Mouse (Mus musculus) hindbrain, embryonic 11.5 days (tissue): ENCODE measurements around the gene Lpcat2. TPM values are rescaled to one million over a fixed set of nuclear protein-coding genes. Genes with fewer than 3 reads are reported as not detected.

Experiments used
- ATAC-seq: fragments of 200-750 bp; cut with Nextera tagmentation; 2 replicates; pipeline ENCODE4 v1.8.0; 2017; ENCODE audit warnings: mild to moderate bottlenecking, moderate TSS enrichment, moderate library complexity; ENCODE audit not compliant: low FRiP score
- DNase-seq: peaks from one replicate; pipeline ENCODE4 v3.0.0-alpha.2; 2015; ENCODE audit warnings: low spot score
- H3K27ac ChIP-seq: fragments of 300-500 bp; sonication (generic); 2 replicates; pipeline ENCODE4 v1.5.1; 2014; ENCODE audit warnings: mild to moderate bottlenecking, low read depth, low read length
- H3K27me3 ChIP-seq: fragments of 300-500 bp; sonication (generic); 2 replicates; pipeline ENCODE4 v1.6.1; 2014; ENCODE audit warnings: mild to moderate bottlenecking, low read length, moderate library complexity, mixed read lengths; ENCODE audit not compliant: control insufficient read depth, insufficient read depth
- H3K36me3 ChIP-seq: fragments of 300-500 bp; sonication (generic); 2 replicates; pipeline ENCODE4 v1.6.1; 2014; ENCODE audit warnings: mild to moderate bottlenecking, low read length, moderate library complexity, mixed read lengths; ENCODE audit not compliant: control insufficient read depth, insufficient read depth
- H3K4me1 ChIP-seq: fragments of 300-500 bp; sonication (generic); replicated peaks from 2 replicates; pipeline ENCODE4 v1.6.1; 2014; ENCODE audit warnings: low read length, mixed read lengths; ENCODE audit not compliant: control insufficient read depth, insufficient read depth
- H3K4me2 ChIP-seq: fragments of 300-500 bp; sonication (generic); replicated peaks from 2 replicates; pipeline ENCODE4 v1.6.1; 2014; ENCODE audit warnings: mild to moderate bottlenecking, low read depth, low read length
- H3K4me3 ChIP-seq: fragments of 300-500 bp; sonication (generic); 2 replicates; pipeline ENCODE4 v1.5.1; 2014; ENCODE audit warnings: low read depth, low read length
- H3K9ac ChIP-seq: fragments of 300-500 bp; sonication (generic); 2 replicates; pipeline ENCODE4 v1.6.1; 2014; ENCODE audit warnings: low read depth, low read length
- H3K9me3 ChIP-seq: fragments of 300-500 bp; sonication (generic); 2 replicates; pipeline ENCODE4 v1.6.1; 2016; ENCODE audit warnings: low read length; ENCODE audit not compliant: control insufficient read depth
- WGBS: fragments of 180-500 bp; shearing (Covaris S2); extraction: QIAGEN DNeasy Blood & Tissue Kit; methylation state at CpG from one replicate; pipeline ENCODE4 v1.1.7; 2014; 5-methylcytosine and 5-hydroxymethylcytosine counted together
- polyA plus RNA-seq: library from polyadenylated mRNA; unstranded; fragments of >200 nt; fragmentation: Nextera tagmentation; extraction: Ambion mirVana; gene quantifications from 2 replicates; pipeline ENCODE4 v1.2.1, GENCODE M21; 2014

Gene Lpcat2
- polyA plus RNA-seq, 1 experiment from 2014 or later, result 5.8 TPM

GRCm38 (mm10) chr8:92849261-92849660 lies 5.9 kb upstream of the Lpcat2 start:
- no peak overlapping the region for H3K4me2 ChIP-seq
- H3K27ac ChIP-seq, result no peak overlapping the region
- DNase-seq (no peak), ATAC-seq (no peak)
- no peaks in the 10 kb centered on the region for H3K36me3 ChIP-seq
- H3K9ac ChIP-seq, result no peak overlapping the region
- no peak overlapping the region for H3K4me3 ChIP-seq
- 0 out of 2 replicates have a peak, but pooled peaks cover 2% of the 10 kb centered on the region for H3K4me1 ChIP-seq
- no peaks in the 10 kb centered on the region for H3K9me3 ChIP-seq
- H3K27me3 ChIP-seq, result no peaks in the 10 kb centered on the region
- WGBS, result 48% methylated on average over 6 of the region's 6 CpGs

GRCm38 (mm10) chr8:92850239-92850638 lies 4.9 kb upstream of the Lpcat2 start:
- Histone ChIP-seq H3K36me3 (no peaks in the 10 kb centered on the region), H3K27me3 (no peaks in the 10 kb centered on the region), H3K4me3 (no peak overlapping the region), H3K9ac (no peak overlapping the region), H3K4me1 (0 out of 2 replicates have a peak, but pooled peaks cover 2% of the 10 kb centered on the region), H3K4me2 (no peak overlapping the region), H3K27ac (no peak overlapping the region), H3K9me3 (no peaks in the 10 kb centered on the region)
- DNase-seq (no peak), ATAC-seq (no peak)
- WGBS, result 77% methylated on average over 4 of the region's 4 CpGs

GRCm38 (mm10) chr8:92851381-92851780 lies 3.8 kb upstream of the Lpcat2 start:
- no peak overlapping the region for H3K4me3 ChIP-seq
- H3K4me1 ChIP-seq, result 0 out of 2 replicates have a peak, but pooled peaks cover 2% of the 10 kb centered on the region
- no peak overlapping the region for H3K27ac ChIP-seq
- H3K9me3 ChIP-seq, result no peaks in the 10 kb centered on the region
- DNase-seq (no peak), ATAC-seq (no peak)
- H3K36me3 ChIP-seq, result no peaks in the 10 kb centered on the region
- no peak overlapping the region for H3K4me2 ChIP-seq
- 57% methylated on average over 3 of the region's 3 CpGs for whole genome bisulfite sequencing
- H3K9ac ChIP-seq, result no peak overlapping the region
- 0 out of 2 replicates have a peak, but pooled peaks cover 4% of the 10 kb centered on the region for H3K27me3 ChIP-seq

GRCm38 (mm10) chr8:92853188-92853983 lies 1.8 kb upstream of the Lpcat2 start:
- Histone ChIP-seq H3K4me1 (no peaks in the 10 kb centered on the region), H3K27ac (no peak overlapping the region), H3K27me3 (0 out of 2 replicates have a peak, but pooled peaks cover 4% of the 10 kb centered on the region), H3K4me3 (no peak overlapping the region), H3K36me3 (no peaks in the 10 kb centered on the region), H3K4me2 (no peak overlapping the region), H3K9ac (no peak overlapping the region), H3K9me3 (no peaks in the 10 kb centered on the region)
- ATAC-seq (no peak), DNase-seq (no peak)
- 59% methylated on average over 18 of the region's 18 CpGs for WGBS

GRCm38 (mm10) chr8:92854673-92855072 lies 466 bp upstream of the Lpcat2 start:
- Histone ChIP-seq H3K36me3 (no peaks in the 10 kb centered on the region), H3K4me3 (0 out of 2 replicates have a peak overlapping the region, but pooled peaks have one; percentile 65), H3K4me2 (no peak overlapping the region), H3K9me3 (no peaks in the 10 kb centered on the region), H3K27ac (no peak overlapping the region), H3K27me3 (0 out of 2 replicates have a peak, but pooled peaks cover 4% of the 10 kb centered on the region), H3K9ac (no peak overlapping the region; the same call in 1 of the 2 replicates), H3K4me1 (no peaks in the 10 kb centered on the region)
- DNase-seq, result no peak
- 88% methylated on average over 3 of the region's 3 CpGs for WGBS
- ATAC-seq, result no peak

- Histone ChIP-seq H3K4me2 (no peak overlapping the region), H3K9ac (no peak overlapping the region)
Measured at GRCm38 (mm10) chr8:92856273-92856986, 1.3 kb downstream of the Lpcat2 start.

GRCm38 (mm10) chr8:92858475-92859182 lies 3.5 kb downstream of the Lpcat2 start:
- no peak overlapping the region for H3K4me2 ChIP-seq
- H3K36me3 ChIP-seq, result no peaks in the 10 kb centered on the region
- no peaks in the 10 kb centered on the region for H3K9me3 ChIP-seq
- WGBS, result 86% methylated on average over 14 of the region's 14 CpGs
- no peak for DNase-seq
- no peaks in the 10 kb centered on the region for H3K4me1 ChIP-seq
- 0 out of 2 replicates have a peak, but pooled peaks cover 4% of the 10 kb centered on the region for H3K27me3 ChIP-seq
- H3K4me3 ChIP-seq, result no peak overlapping the region
- no peak overlapping the region for H3K27ac ChIP-seq
- H3K9ac ChIP-seq, result no peak overlapping the region
- ATAC-seq, result no peak

More at GRCm38 (mm10) chr8:92856273-92856986, 1.3 kb downstream of the Lpcat2 start:
- 0 out of 2 replicates have a peak, but pooled peaks cover 4% of the 10 kb centered on the region for H3K27me3 ChIP-seq
- no peaks in the 10 kb centered on the region for H3K36me3 ChIP-seq
- DNase-seq (no peak), ATAC-seq (no peak)
- 89% methylated on average over 7 of the region's 7 CpGs for WGBS
- no peak overlapping the region for H3K27ac ChIP-seq
- no peak overlapping the region for H3K4me3 ChIP-seq
- H3K4me1 ChIP-seq, result no peaks in the 10 kb centered on the region
- H3K9me3 ChIP-seq, result no peaks in the 10 kb centered on the region

- ATAC-seq (no peak), DNase-seq (no peak)
- no peaks in the 10 kb centered on the region for H3K4me1 ChIP-seq
- no peak overlapping the region for H3K4me3 ChIP-seq
- no peaks in the 10 kb centered on the region for H3K9me3 ChIP-seq
- H3K36me3 ChIP-seq, result no peaks in the 10 kb centered on the region
- WGBS, result 100% methylated on average over 1 of the region's 1 CpGs
- no peak overlapping the region for H3K9ac ChIP-seq
- H3K27me3 ChIP-seq, result no peaks in the 10 kb centered on the region
- no peak overlapping the region for H3K27ac ChIP-seq
- H3K4me2 ChIP-seq, result no peak overlapping the region
Measured at GRCm38 (mm10) chr8:92861977-92862376, 6.8 kb downstream of the Lpcat2 start.
